Mouse (Mus musculus): ENCODE measurements around the gene Irf2.
A peak's percentile ranks its signal among the peaks of the same experiment; 100 is the strongest.

The Irf2 gene

DNA sequence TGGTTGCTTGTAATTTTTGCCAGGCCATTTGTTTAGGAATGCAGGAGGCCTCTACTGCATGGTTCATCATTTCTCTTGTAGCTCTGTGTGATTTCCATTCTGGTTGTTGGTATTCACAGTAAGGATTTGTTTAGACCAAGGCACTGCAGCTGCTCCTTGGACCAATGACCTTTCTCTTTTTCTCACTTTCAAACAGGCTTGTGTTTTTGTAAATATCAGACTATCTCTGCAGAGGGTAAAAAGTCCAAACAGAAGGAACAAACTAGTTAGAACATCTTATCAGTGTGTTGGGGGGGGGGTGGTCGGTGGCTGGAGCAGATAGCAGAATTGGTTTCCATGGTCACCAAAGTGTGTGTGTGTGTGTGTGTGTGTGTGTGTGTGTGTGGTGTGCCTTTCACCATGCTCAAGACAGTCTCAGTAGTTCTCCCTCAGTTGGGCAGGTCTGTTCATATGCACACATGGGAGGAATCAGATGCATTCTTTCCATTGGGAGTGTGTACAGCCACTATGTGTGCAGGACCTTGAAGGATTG is 61.7 kb downstream of the Irf2 start:
- DNase-seq (ENCODE audit: low read depth) = no peak

DNA sequence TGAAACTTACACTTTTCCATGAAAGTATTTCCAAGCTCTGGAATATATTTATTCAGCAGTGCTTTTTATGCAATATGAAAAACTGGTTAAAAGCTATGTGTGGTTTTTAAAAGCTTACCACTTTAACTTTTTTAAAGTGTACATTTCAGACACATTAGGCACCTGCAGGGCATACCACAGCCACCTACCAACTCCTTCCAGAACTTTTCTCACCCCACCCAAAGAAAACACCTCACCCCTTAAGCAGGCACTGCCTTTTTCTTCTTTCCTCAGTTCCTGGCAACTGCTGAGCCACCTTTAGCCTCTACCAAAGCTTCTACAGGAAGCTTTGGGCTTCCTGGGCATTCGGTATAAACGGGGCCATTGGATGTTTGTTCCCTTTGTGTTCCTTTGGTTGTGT is 62.5 kb downstream of the Irf2 start:
- DNase-seq (ENCODE audit: low read depth) = no peak

DNA sequence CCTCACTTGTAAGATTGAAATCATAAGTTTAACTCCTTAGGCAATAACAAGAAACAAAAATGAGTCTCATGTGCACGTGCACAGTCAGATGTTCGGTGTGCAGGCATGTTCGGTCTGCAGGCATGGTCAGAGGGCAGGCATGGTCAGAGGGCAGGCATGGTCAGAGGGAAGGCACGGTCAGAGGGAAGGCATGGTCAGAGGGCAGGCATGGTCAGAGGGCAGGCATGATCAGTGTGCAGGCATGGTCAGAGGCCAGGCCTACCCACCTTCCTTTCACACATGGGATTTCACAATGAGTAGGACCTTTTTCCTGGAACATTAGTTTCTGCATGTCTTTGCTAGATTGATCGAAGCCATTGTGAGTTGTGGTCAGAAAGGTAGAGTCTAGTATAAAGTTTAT is 65.2 kb downstream of the Irf2 start:
- DNase-seq (ENCODE audit: low read depth) = no peak

DNA sequence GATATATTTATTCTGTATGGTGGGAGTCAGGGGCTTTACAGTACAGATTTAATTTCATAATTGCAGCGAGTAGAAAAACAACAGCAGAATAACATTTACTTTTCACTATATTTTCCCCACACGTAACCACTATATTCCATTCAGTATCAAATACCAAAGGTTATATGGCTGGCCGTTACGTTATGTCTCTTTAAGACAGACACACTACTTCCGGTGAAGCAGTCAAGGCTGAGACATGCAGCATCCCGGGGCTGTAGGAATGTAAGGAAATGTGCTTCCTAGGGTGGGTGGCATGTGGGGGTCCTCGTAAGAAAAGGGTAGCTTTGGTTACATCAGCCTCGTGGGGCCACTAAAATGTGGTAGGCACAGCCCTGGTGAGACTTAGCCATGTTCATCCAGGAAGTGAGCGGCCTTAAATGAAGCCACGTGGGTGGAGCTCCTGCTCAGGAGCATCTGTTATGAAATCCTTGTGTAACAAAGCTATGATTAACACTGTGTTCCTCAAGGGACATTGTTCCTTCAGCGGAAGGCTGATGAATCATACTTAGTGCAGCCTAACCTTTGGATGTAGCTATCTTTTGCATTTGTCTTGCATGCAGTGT is 71.6 kb downstream of the Irf2 start:
- DNase-seq (ENCODE audit: low read depth) = peak; percentile 82

DNA sequence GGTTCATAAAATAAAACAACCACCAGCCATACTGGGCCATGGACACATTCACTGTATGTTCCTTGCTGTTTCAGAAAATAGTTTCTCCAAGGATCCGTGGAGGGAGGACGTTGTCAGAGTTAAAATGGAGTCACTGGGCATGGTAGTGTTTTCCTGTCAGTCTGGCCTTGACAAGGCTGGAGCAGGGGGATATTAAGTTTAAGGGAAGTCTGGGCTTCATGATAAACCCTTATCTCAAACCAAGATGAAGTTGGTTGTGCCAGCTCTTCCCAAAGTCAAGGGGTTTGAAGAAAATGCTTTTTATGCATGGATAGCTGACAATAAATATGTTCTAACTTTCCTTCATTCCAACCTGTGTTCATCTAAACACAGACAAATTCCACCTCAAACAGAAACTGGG is 72.4 kb downstream of the Irf2 start:
- DNase-seq (ENCODE audit: low read depth) = no peak

DNA sequence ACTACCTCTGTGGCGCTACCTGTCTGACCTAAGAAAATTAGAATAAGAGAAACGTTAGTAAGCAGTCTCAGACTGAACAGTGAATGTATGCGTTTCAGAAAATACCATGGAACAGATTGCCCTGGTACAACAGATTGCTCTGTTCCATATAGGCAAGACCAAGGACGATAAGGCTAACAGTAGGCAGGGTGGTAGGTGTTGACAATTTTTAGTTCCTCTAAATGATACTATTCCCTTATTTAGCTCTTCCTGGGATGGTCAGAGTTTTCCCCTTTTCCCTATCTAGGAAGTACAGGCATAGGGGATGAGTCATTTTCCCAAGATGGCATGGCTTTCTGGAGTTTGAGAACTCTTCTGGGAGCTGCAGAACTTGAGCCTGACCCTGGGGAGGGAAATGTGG is 73.4 kb downstream of the Irf2 start:
- peak; percentile 12 for DNase-seq (ENCODE audit: low read depth)

DNA sequence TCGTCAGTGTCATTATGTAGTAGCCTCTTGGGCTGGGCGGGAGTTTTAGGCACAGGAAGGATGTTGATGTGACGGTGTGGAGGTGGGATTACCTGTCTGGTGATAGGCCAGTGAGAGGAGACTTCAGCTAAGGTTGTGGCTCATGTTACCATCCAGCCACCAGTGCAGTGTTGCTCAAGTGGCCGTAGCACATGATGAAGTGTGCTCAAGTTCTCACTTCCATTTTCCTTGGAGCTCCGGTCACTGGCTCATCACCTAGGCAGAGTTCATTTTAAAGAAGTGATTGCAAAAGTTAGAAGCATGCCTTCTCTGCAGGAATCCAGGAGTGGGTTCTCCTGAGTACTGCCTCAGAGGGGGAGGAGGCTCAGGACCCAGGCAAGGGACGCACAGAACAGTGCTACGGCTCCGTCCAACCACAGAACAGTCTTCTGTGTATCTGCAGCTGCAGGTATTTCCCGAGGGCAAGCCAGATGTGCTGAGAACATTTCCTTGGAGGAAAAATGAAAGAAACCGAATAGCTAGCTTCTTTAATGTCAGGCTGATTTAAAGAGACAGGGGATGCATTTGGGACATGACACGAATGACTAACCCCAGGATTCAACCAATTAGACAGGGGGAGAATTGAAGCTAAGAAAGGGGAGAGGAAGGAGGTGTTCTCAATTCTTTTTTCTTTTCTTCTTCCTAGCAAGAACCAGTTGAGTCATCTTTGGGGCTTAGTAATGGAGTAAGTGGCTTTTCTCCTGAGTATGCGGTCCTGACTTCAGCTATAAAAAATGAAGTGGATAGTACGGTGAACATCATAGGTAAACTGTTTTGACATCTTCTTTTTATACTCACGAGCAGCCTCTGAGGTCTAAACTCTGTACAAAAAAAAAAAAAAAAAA is 78.8 kb downstream of the Irf2 start:
- DNase-seq (ENCODE audit: low read depth) = peak; percentile 15

DNA sequence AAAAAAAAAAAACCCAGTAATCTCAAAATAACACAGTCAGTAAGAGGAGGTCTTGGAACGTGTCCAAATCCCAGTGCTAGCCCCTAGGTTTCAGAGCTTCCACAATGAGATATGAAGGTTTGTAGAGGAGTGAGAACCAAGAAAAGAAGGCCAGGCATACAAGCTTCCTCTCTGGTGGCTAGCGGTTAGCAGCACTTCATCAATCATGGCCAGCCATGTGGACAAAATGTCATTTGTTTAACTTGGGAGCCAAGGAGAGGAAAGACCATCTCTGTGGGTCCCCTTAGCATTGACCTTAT is 79.4 kb downstream of the Irf2 start:
- peak; percentile 8 for DNase-seq (ENCODE audit: low read depth)

DNA sequence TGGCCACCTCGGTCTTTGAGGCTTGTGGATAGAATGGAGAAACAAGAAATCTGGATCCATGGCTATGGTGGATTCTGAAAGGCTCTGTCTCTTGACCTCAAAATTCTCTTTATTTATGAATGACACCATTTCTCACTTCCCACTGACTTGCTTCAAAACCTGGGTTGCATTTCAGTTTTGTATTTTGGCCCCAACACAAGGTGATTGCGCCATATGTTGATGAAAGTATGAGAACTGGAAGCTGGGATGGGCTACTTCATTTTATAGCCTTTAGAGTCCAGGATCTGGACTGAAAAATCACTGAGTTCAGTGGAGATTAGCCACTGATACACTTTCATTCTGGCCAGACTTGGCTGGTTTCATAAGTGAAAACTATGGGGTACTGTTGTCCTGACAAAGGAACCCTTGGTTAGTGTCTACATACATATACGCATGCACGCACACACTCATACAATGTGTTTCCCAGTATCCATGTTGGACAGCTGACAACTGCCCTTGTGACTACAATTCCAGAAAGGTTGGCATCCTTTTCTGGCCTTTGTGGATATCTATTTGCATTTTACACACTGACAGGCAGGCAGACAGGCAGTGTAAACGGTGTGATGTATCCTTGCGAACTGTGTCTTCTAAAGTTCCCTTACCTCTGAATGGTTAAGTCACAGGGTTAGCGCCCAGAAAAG is 89.3 kb downstream of the Irf2 start:
- DNase-seq (ENCODE audit: low read depth) = peak; percentile 73

DNA sequence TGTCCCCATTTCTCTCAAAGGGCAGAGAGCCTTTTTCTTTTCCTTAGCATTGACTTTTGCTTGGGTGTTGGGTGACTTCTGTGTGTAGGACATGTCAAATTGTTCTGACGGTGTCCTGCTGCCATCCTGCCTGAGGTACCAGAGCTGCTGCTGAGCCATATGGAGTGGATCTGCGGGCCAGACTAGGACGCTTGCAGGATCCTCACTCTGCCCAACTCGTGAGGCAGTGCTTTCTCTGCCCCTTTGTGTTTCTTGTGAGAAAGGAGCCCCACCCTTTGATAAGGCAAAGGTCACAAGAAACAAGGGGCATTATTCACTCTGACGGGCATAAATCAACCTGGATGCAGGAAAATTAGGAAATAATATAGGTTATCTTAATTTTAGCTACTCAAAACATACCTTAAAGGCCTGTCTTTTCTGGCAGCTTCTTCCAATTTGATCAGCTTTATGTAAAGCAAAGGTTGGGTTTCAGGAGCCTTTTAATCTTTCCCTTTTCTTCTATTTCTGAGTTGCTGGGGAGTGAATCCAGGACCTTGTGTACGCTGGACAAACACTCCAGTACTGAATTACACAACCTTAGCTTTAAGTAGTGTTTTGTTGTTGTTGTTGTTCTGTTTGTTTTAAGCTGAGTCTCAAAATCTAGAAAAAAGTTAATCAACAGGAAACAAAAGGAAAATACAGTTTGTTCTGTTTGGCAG is 90.0 kb downstream of the Irf2 start:
- no peak for DNase-seq (ENCODE audit: low read depth)

DNA sequence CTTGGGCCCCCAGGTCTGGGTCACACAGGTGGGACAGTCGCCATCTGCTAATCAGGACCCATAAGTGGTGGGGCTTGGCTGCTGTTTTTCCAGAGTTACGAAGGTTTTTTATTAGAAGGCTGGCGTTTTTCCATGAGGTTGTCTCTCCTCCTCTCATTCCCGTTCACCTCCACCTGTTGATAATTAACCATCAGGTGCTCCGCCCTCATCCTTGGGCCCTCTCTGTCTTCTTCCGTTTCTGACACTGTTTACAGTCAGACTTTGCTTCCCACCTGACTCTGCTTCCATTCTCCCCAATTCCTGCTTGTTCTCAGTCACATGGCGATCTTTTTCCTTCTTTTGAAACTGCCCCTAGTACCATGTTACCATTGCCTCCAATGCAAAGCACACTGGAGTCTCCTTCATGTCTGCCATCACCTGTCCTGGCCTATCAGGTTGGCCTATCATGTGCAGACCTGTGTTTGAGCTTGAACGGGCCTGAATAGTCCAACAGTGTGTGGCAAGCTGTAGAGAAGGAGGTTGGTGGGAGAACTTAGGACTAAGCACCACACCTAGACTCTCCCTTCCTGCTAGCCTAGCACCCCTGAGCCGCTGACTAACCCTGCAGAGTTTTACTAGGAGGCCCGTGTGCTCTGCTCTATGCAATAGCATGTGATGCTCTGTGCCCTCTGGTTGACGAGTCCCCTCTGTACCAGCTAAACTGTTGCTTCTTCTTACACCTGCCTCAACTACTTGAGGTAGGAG is 90.8 kb downstream of the Irf2 start:
- no peak for DNase-seq (ENCODE audit: low read depth)

DNA sequence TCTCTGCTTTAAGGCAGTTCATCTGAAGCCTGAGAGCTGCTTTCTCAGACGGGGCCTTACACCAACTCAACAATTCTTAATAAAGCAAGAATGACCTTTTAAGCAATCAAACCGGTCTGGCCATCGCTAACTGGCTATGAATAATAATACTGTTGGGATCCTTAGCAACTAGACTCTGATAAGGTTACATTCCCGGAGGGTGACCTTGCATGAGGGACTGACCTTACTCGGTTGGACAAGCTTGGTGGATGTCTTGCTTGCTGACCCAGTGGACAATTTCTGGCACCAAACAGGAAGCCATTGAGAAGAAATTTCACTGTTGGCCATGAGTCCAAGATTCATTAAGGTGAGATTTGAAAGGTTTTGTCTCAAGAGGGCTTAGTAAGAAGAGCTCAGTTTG is 92.4 kb downstream of the Irf2 start:
- no peak for DNase-seq (ENCODE audit: low read depth)

DNA sequence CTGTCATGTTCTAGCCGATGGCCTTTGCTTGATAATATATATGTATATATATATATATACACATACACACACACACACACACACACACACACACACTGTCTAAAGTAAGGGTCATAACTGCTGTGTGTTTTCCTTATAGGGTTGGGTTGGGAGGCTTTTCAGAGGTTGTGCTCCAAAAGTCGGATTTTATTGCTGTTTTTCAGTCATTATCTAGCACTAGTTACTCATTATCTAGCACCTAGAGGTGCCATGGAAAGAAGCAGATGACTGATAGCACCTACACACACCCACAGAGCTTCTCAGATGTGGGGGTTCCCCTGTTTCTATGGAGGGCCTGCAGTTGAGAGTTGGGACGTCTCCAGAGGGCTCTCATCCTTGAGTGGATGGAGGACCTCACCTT is 92.9 kb downstream of the Irf2 start:
- no peak for DNase-seq (ENCODE audit: low read depth)

DNA sequence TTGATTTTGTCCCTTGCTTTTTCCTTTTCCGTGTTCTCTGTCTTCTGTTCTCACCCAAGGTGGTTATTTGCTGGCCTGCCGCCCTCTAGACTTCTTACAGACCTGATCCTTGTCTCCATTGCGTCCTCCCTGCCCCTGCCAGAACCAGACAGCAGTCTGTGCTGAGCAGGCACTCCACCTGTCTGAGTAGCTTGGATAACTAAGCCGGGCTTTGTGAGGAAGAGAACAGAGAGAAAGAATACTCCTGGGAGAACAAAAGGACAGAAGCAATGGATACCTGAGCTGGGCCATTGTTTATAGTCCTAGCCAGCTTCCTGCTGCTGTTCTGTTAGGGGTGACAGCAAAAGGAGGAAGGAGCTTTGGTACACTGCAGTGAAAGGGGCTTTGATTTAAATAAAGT is 94.2 kb downstream of the Irf2 start:
- no peak for DNase-seq (ENCODE audit: low read depth)

DNA sequence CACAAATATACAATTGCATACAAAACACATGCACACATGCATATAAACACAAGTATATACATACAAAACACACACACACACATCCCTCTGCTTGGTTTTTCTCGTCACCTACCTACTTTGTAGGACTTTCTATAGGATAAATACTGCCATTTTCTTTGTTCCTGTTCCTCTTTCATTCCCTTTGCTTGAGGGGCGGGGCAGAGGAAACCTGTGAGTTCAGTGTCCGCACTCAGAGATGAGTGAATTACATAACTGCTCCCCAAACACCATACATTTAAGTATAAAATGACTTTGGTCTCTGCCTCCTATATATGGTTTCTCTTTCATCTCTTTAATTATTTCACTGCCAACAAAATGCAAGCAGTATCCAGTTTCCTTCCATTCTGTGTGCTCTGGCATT is 94.9 kb downstream of the Irf2 start:
- no peak for DNase-seq (ENCODE audit: low read depth)

DNA sequence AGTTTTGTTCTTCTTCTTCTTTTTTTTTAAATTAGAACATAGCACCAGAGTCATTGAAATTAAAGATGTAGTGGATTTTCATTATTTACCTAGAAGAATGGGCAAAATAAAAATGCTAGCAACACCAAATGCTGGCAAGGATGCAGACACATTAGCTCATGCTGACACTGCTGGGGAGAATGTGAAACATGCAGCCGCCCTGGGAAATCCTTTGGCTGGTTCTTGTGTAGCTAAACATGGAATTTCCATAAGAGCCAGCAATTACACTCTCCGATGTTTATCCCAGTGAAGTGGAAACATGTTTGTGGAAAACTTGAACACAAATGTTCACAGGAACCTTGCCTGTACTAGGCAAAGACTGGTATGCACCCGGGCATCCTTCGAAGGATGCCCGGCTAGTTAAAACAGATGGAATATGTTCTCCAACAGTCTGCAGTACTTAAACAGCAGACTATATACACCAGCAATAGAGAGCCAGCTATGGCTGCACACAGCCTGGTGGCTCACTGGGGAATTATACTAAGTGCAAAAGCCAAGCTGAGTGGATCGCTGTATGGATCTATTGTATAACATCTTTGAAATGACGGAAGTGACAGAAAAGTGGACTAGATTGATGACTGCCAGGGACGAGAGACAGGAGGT is 96.6 kb downstream of the Irf2 start:
- DNase-seq (ENCODE audit: low read depth) = peak; percentile 32

DNA sequence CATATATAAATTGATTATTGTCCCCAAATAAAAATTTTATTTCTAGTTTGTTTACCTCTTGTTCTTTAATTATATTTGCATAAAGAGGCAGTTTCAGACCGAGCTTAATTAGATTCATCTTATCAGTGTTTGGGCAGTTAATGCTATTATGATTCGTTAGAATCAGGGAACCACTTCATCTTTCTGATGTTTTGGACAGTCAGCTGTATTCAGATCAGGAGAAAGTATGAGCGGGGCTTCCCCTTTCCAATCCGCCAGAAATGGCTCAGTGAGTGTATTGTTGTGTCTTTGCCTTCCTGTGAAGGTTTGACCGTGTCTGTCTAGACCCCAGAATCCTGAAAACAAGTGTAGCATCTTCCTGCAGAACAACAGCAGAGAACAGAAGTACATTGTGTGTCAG is 97.4 kb downstream of the Irf2 start:
- no peak for DNase-seq (ENCODE audit: low read depth)

DNA sequence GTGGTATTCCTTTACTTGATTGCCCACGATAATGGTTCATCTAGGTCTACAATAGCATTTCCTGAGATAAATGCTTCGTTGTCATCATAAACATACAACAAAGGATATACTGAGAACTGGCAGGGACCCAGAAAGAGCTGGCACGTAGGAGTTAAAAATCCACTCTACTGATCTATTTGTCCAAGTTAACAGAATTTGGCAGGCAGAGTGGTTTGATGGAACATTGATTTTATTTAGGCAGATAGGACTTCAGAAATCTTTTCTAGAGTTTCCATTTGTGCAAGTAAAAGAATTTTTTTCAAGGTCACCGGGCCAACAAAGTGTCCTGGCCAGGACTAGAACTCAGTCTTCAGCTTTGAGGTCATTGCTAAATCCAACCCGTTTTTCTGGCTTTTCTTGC is 98.5 kb downstream of the Irf2 start:
- DNase-seq (ENCODE audit: low read depth) = no peak

DNA sequence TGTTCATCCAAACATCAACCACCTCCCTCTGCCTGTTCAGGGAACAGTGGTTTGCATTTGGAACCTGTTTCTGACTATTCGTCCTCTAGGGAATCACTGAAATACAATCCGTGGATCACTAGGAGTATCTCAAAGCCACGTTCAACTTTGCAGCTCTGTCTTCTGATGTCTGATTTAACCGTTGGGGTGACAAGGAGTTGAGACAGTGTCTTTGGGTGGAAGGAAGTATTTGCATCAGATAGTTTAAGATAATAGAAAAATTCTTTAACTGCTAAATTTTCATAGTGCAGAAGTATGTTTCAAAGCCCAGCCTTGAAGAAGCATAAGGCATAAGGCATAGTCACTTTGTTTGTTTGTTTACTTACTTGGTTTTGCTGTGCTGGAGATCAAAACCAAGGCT is 100.9 kb downstream of the Irf2 start:
- DNase-seq (ENCODE audit: low read depth) = no peak

DNA sequence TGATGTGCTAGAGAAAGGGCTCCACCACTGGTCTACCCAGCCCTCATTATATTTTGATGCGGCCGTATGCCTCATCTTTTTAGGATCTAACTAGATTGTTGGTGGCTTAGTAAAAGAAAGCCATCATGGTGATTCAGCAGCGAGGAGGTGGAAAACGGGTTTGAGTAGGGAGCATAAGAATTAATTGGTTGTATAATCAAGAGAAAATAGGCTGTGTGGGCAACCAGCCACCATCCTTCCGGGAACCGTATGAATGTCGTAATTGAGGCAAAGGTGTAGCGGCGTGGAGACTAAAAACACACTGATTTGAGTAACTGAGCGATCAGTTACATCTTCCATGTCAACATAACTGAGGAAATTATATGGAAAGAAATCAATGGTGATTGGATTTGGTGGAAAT is 101.3 kb downstream of the Irf2 start:
- DNase-seq (ENCODE audit: low read depth) = no peak

DNA sequence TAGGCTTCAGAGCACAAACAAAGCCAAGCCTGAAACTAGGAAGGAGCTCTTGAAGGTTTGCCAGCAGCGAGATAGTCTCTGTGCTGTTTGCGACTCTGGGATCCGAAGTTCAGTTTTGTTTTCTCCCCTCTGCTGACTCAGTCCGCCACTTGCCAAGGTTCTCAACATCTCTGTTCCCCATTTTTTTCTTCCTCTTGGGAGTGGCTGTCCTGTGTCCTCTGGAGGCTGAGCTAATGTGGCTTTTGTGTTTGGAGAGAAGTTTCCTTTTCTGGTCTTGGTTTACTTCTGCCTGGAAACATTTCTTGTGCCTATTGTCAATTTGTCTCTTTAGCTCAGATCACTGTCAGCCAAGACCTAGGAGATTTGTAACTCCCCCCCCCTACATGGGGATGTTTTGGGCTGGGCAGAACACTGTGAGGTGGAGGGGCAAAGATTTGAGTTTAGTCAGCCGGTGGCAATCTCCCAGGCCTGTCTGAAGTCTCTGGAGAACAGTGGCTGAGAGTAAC is 103.2 kb downstream of the Irf2 start:
- peak; percentile 80 for DNase-seq (ENCODE audit: low read depth)

All from NIH3T3 (cell line).